Mouse (Mus musculus) 3T3-L1 (cell line): ENCODE data around the gene Mgarp.

ENCODE experiments used
- DNase-seq: peaks from one replicate; pipeline ENCODE4 v3.0.0-alpha.2; 2015; ENCODE audit warnings: low read depth, low spot score

Gene Mgarp

DNA sequence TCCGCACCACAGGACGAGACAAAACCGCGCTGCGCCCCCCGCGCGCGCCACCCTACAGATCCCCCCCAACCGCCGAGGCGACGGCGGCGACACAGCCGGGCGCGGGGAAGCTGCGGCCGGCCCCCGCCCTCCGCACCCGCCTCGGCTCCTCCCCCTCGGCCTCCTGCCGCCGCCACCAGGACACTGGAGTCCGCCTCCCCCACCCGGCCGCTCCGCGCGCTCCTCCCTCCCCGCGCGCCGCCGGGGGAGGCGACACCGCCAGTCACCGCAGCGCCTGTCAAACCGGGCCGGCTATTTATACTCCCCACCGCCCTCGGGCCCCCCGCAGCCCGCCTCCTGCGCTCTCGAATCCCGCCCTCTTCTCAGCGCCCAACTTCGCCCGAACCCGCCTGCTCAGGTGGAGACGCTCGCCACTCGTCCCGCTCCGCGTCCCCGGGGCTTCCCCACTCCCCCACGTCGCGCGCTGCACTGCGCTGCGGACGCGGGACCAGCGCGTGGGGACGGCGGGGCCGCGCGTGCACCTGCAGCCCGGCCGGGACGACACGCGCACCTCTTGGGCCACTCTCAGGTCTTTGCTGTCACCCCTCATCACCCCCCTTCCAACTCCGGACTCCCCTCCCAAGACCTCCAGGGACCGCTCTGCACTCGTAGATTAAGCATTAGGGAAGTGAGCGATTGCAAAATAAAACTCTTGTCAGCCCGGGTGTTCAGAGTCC lies 55.8 kb downstream of the Mgarp start, which contains the start of gene Elf2:
Gene Elf2 (minus strand): TSS at position 112 of the 716 bp plus-strand sequence.
- peak; percentile 58 for DNase-seq

DNA sequence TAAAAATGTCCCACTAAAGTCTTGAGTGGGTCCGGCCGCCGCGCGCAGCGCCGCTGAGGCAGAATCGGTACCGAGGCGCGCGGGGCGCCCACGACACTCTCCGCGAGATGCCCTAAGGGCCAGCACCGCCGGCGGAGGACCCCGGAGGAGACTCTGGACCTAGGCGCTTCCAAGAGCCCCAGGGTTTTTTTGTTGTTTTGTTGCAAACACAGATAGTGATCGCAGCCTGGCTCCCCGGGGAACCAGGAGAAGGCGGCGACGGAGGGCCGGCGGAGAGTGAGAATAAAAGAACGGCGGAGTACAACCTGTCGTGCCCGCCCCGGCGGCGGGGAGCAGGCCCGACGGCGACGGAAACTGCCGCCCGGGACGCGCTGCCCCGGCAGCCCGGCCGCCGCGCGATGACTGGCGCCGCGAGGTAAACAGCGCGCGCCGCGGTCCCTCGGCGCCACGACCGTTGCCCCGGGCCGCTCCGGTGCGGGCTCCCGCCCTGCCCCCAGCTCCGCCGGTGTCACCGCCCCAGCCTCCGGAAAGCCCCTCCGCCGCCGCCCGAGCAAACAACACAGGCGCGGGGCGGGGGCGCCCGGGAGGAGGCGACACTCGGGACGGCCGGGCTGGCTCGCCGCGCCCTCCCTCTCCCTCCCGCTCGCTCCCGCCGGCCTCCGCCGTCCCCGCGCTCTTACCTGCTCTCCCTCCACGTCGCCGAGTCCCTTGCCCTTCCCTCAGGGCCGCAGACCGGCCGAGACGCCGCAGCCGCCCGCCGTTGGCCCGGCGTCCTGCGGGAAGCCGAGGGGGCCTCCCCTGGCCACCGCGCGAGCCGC lies 56.6 kb downstream of the Mgarp start:
- DNase-seq = no peak

GRCm38 (mm10) chr3:51339378-51339733 lies 57.2 kb downstream of the Mgarp start:
- DNase-seq = no peak
